8 mouse cellular contexts compared by ENCODE assay signal in the genomic region with DNA sequence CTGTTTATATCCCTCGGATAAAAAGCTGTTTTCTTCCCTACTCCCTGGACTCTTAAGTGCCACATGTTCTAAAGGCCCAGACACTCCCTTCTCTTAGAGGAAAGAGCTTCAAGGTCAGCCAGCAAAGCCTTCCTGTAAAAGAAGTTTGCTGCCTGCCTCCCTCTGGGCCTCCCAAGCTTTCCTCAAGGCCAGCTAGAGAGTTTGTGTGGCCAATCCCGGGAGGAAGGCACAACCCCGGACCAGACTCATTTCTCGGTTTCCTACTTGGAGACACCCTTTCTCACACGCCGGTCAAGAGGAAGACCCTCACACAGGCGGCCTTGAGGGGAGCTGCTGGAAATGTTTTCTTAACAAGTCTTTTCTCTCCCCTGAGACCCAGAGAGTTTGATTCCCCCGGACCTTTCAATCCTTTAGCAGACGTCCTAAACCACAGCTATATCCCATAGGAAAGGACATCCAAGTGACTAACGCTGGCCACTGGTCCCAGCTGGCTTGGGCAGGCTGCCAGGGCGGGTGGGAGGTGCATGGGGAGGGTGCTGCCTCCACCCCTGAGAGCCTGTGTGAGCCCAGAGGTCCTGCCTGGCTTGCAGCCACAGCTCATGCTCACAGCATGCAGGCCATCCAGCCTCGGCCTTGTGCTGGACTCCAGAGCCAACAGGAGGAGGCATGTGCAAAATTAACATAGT.
DNase-seq lines count a peak whose midpoint lies in the region; ATAC-seq and TF ChIP-seq lines count a peak whose summit lies in the region.

No protein-coding gene starts in this region.

- TF ChIP-seq CTCF in kidney, postnatal 0 days (IDR thresholded peaks at IDR 0.05; ENCODE audit: low read depth), result no peak
- TF ChIP-seq CTCF in lung, postnatal 0 days (IDR thresholded peaks at IDR 0.05), result no peak

- H3K4me2 ChIP-seq in kidney, postnatal 0 days (ENCODE audit: low read length), result no peak overlapping the region
- no peak overlapping the region for H3K4me2 ChIP-seq in lung, postnatal 0 days (replicated peaks; ENCODE audit: low read depth, low read length)

- H3K9me3 ChIP-seq in kidney, postnatal 0 days (replicated peaks; ENCODE audit: low read length), result no peaks in the 10 kb centered on the region
- no peaks in the 10 kb centered on the region for H3K9me3 ChIP-seq in lung, postnatal 0 days (ENCODE audit: low read length)

- H3K27me3 ChIP-seq in kidney, postnatal 0 days (ENCODE audit: insufficient read depth, low read length), result no peaks in the 10 kb centered on the region
- no peaks in the 10 kb centered on the region for H3K27me3 ChIP-seq in lung, postnatal 0 days (replicated peaks; ENCODE audit: insufficient read depth, low read length)

- no peak overlapping the region for H3K9ac ChIP-seq in kidney, postnatal 0 days (ENCODE audit: low read depth, low read length)
- H3K9ac ChIP-seq in lung, postnatal 0 days (replicated peaks; ENCODE audit: low read depth), result no peak overlapping the region

- no peak overlapping the region for H3K4me3 ChIP-seq in kidney, postnatal 0 days (replicated peaks; ENCODE audit: low read depth, low read length)
- H3K4me3 ChIP-seq in lung, postnatal 0 days (ENCODE audit: low read depth, low read length), result no peak overlapping the region

- H3K27ac ChIP-seq in kidney, postnatal 0 days, result peak overlapping the region; percentile 87
- peak overlapping the region; percentile 76 for H3K27ac ChIP-seq in lung, postnatal 0 days (ENCODE audit: low read length)

- H3K36me3 ChIP-seq in kidney, postnatal 0 days (ENCODE audit: insufficient read depth, low read length), result no peaks in the 10 kb centered on the region
- no peaks in the 10 kb centered on the region for H3K36me3 ChIP-seq in lung, postnatal 0 days (ENCODE audit: insufficient read depth, low read length)

- 30% methylated on average over 12 of the region's 12 CpGs for WGBS in kidney, postnatal 0 days
- 24% methylated on average over 12 of the region's 12 CpGs for WGBS in lung, postnatal 0 days

- H3K4me1 ChIP-seq in kidney, postnatal 0 days (replicated peaks; ENCODE audit: insufficient read depth, low read length), result peaks cover 6% of the 10 kb centered on the region
- H3K4me1 ChIP-seq in lung, postnatal 0 days (ENCODE audit: insufficient read depth, low read depth, low read length), result peaks cover 9% of the 10 kb centered on the region; the same call in 1 of the 2 replicates

- TF ChIP-seq EP300 in lung, postnatal 0 days (IDR thresholded peaks at IDR 0.05), result 0 out of 2 replicates have a peak, but pooled peaks have one; percentile 9

- ATAC-seq in kidney, postnatal 0 days (replicated peaks; ENCODE audit: low FRiP score, low read depth), result peak; percentile 64; the same call in 1 of the 2 replicates
- ATAC-seq in lung, postnatal 0 days, result peak; percentile 68
- no peak for ATAC-seq in frontal cortex, adult (ENCODE audit: low TSS enrichment)

- DNase-seq in layer of hippocampus, adult 8-10 months (ENCODE audit: low spot score in 2 of 2), result peak; percentile 12 to 18
- no peak for DNase-seq in layer of hippocampus, postnatal 36 days
- peak; percentile 95 for DNase-seq in adrenal gland, postnatal 10 days
- peak; percentile 90 to 92 for DNase-seq in heart, adult 9 months (ENCODE audit: low spot score in 2 of 2)
- peak; percentile 78 for DNase-seq in kidney, postnatal 0 days (ENCODE audit: low spot score)
- peak; percentile 81 for DNase-seq in lung, postnatal 0 days (ENCODE audit: low spot score)
- peak; percentile 28 to 78 for DNase-seq in urinary bladder, adult 18-20 months (ENCODE audit: low spot score in 2 of 2)

Comparison
In these comparisons a context has a peak if more than half of its experiments do, and no peak if none do; other contexts are left out.
1. DNase-seq: peak in layer of hippocampus, adult 8-10 months (2 of 2), adrenal gland, postnatal 10 days (single experiment), heart, adult 9 months (2 of 2), kidney, postnatal 0 days (single experiment), lung, postnatal 0 days (single experiment) and urinary bladder, adult 18-20 months (2 of 2); none in layer of hippocampus, postnatal 36 days (0 of 2).